Mouse (Mus musculus) limb, embryonic 14.5 days (tissue): Measurements from ENCODE around the gene Fem1a. TPM values are rescaled to one million over a fixed set of nuclear protein-coding genes. Genes with fewer than 3 reads are reported as not detected.

Experiments used
- ATAC-seq: fragments of 200-750 bp; cut with Nextera tagmentation; 2 replicates; pipeline ENCODE4 v1.8.0; 2017; ENCODE audit warnings: low read depth, moderate number of reproducible peaks, moderate TSS enrichment; ENCODE audit not compliant: low FRiP score
- DNase-seq: peaks from one replicate; pipeline ENCODE4 v3.0.0-alpha.2; 2015; ENCODE audit warnings: low spot score
- H3K27ac ChIP-seq: fragments of 300-500 bp; sonication (generic); replicated peaks from 2 replicates; pipeline ENCODE4 v1.5.1; 2014; ENCODE audit warnings: low read depth, mild to moderate bottlenecking, low read length, moderate library complexity, mixed read lengths
- H3K27me3 ChIP-seq: fragments of 300-500 bp; sonication (generic); 2 replicates; pipeline ENCODE4 v1.6.1; 2014; ENCODE audit warnings: low read length, mixed read lengths; ENCODE audit not compliant: control insufficient read depth, insufficient read depth
- H3K36me3 ChIP-seq: fragments of 300-500 bp; sonication (generic); 2 replicates; pipeline ENCODE4 v1.6.1; 2014; ENCODE audit warnings: mild to moderate bottlenecking, low read length, moderate library complexity, mixed read lengths; ENCODE audit not compliant: control insufficient read depth, insufficient read depth
- H3K4me1 ChIP-seq: fragments of 300-500 bp; sonication (generic); 2 replicates; pipeline ENCODE4 v1.6.1; 2014; ENCODE audit warnings: antibody characterized with exemption, low read length, mixed read lengths; ENCODE audit not compliant: control insufficient read depth, insufficient read depth
- H3K4me2 ChIP-seq: fragments of 300-500 bp; sonication (generic); replicated peaks from 2 replicates; pipeline ENCODE4 v1.6.1; 2014; ENCODE audit warnings: low read depth, mild to moderate bottlenecking, low read length, moderate library complexity; ENCODE audit not compliant: severe bottlenecking
- H3K4me3 ChIP-seq: fragments of 300-500 bp; sonication (generic); replicated peaks from 2 replicates; pipeline ENCODE4 v1.5.1; 2014; ENCODE audit warnings: low read length
- H3K9ac ChIP-seq: fragments of 300-500 bp; sonication (generic); 2 replicates; pipeline ENCODE4 v1.6.1; 2014; ENCODE audit warnings: mild to moderate bottlenecking, low read depth, low read length, moderate library complexity; ENCODE audit not compliant: severe bottlenecking
- H3K9me3 ChIP-seq: fragments of 300-500 bp; sonication (generic); 2 replicates; pipeline ENCODE4 v1.6.1; 2016; ENCODE audit warnings: low read length; ENCODE audit not compliant: control insufficient read depth
- POLR2A ChIP-seq: fragments of 200-500 bp; IDR thresholded peaks from 2 replicates; pipeline ENCODE4 v1.8.0; 2012; ENCODE audit warnings: inconsistent platforms, mild to moderate bottlenecking, moderate library complexity, borderline replicate concordance; ENCODE audit not compliant: insufficient read depth, insufficient read length; ENCODE audit errors: extremely low read depth
- WGBS: fragments of 180-500 bp; shearing (Covaris S2); extraction: QIAGEN DNeasy Blood & Tissue Kit; methylation state at CpG from one replicate; pipeline ENCODE4 v1.1.7; 2014; 5-methylcytosine and 5-hydroxymethylcytosine counted together
- polyA plus RNA-seq, 2 experiments: library from polyadenylated mRNA; depleted of rRNA in 1 of 2; stranded (reverse) in 1 of 2; unstranded in 1 of 2; fragments of >200 nt; fragmentation: Nextera tagmentation in 1 of 2; extraction: Ambion mirVana in 1 of 2; gene quantifications; 2 replicates each; pipeline versions ENCODE4 v1.2.1 to v1.2.3; 2012 to 2014

The Fem1a gene
- polyA plus RNA-seq, 2 experiments = 14.5 to 16.0 TPM

- no peak overlapping the region for H3K9ac ChIP-seq
- 5% methylated on average over 14 of the region's 14 CpGs for WGBS
- no peak overlapping the region for H3K4me2 ChIP-seq
- no peak for DNase-seq
- no peaks in the 10 kb centered on the region for H3K9me3 ChIP-seq
- H3K36me3 ChIP-seq = no peaks in the 10 kb centered on the region
- peak; percentile 15; the same call in 1 of the 2 replicates for ATAC-seq
- H3K27ac ChIP-seq = no peak overlapping the region
- H3K27me3 ChIP-seq = no peaks in the 10 kb centered on the region
- H3K4me1 ChIP-seq = no peaks in the 10 kb centered on the region
- TF ChIP-seq POLR2A = no peak
- no peak overlapping the region for H3K4me3 ChIP-seq
Observed at GRCm38 (mm10) chr17:56233818-56234469, 22.7 kb upstream of the Fem1a start.

GRCm38 (mm10) chr17:56241541-56242401 lies 14.8 kb upstream of the Fem1a start:
- Histone ChIP-seq H3K36me3 (no peaks in the 10 kb centered on the region), H3K4me3 (no peak overlapping the region), H3K9me3 (no peaks in the 10 kb centered on the region), H3K9ac (no peak overlapping the region), H3K27ac (no peak overlapping the region), H3K4me2 (no peak overlapping the region), H3K4me1 (no peaks in the 10 kb centered on the region), H3K27me3 (no peaks in the 10 kb centered on the region)
- ATAC-seq (peak; percentile 53; the same call in 1 of the 2 replicates), DNase-seq (peak; percentile 91)
- no peak for TF ChIP-seq POLR2A
- WGBS = under 1% methylated on average over 33 of the region's 33 CpGs

GRCm38 (mm10) chr17:56245608-56246007 lies 11.0 kb upstream of the Fem1a start:
- Histone ChIP-seq H3K27ac (no peak overlapping the region), H3K4me1 (no peaks in the 10 kb centered on the region), H3K27me3 (no peaks in the 10 kb centered on the region), H3K4me3 (no peak overlapping the region), H3K4me2 (no peak overlapping the region), H3K36me3 (no peaks in the 10 kb centered on the region), H3K9ac (no peak overlapping the region), H3K9me3 (no peaks in the 10 kb centered on the region)
- no peak for ATAC-seq
- DNase-seq = no peak
- TF ChIP-seq POLR2A = no peak
- WGBS = 56% methylated on average over 7 of the region's 7 CpGs

- Histone ChIP-seq H3K36me3 (no peaks in the 10 kb centered on the region), H3K9me3 (no peaks in the 10 kb centered on the region), H3K27me3 (no peaks in the 10 kb centered on the region), H3K4me1 (no peaks in the 10 kb centered on the region), H3K9ac (no peak overlapping the region), H3K27ac (no peak overlapping the region), H3K4me2 (no peak overlapping the region), H3K4me3 (no peak overlapping the region)
- no peak for TF ChIP-seq POLR2A
- peak; percentile 50 for DNase-seq
- 18% methylated on average over 5 of the region's 6 CpGs for WGBS
- ATAC-seq = no peak
Observed at GRCm38 (mm10) chr17:56251136-56251829, 5.3 kb upstream of the Fem1a start.

GRCm38 (mm10) chr17:56254695-56255094 lies 1.9 kb upstream of the Fem1a start:
- no peak overlapping the region for H3K4me3 ChIP-seq
- peaks cover 11% of the 10 kb centered on the region; the same call in 1 of the 2 replicates for H3K4me1 ChIP-seq
- no peaks in the 10 kb centered on the region for H3K27me3 ChIP-seq
- no peak overlapping the region for H3K4me2 ChIP-seq
- TF ChIP-seq POLR2A = no peak
- H3K27ac ChIP-seq = no peak overlapping the region
- DNase-seq (no peak), ATAC-seq (no peak)
- H3K36me3 ChIP-seq = peaks cover 15% of the 10 kb centered on the region
- H3K9me3 ChIP-seq = no peaks in the 10 kb centered on the region
- 78% methylated on average over 4 of the region's 4 CpGs for WGBS
- no peak overlapping the region for H3K9ac ChIP-seq
